Mouse (Mus musculus) cortical plate, adult 2 months (tissue): Measurements from ENCODE around the gene Nek8.

ENCODE experiments used
- CTCF ChIP-seq: fragments of 200-500 bp; IDR thresholded peaks from 2 replicates; pipeline ENCODE4 v1.5.1; 2011; ENCODE audit warnings: mild to moderate bottlenecking, control low read depth, low read length; ENCODE audit not compliant: insufficient read depth; ENCODE audit errors: extremely low read depth
- POLR2A ChIP-seq: fragments of 200-500 bp; IDR thresholded peaks from 2 replicates; pipeline ENCODE4 v1.6.1; 2011; ENCODE audit warnings: mild to moderate bottlenecking, low read length, control low read depth; ENCODE audit not compliant: insufficient read depth; ENCODE audit errors: extremely low read depth

- no peak for TF ChIP-seq CTCF
- TF ChIP-seq POLR2A = no peak
Measured at GRCm38 (mm10) chr11:78190041-78190440, 13.6 kb upstream of the Nek8 start.
